11 mouse cellular contexts compared by ENCODE assay signal in the genomic region with DNA sequence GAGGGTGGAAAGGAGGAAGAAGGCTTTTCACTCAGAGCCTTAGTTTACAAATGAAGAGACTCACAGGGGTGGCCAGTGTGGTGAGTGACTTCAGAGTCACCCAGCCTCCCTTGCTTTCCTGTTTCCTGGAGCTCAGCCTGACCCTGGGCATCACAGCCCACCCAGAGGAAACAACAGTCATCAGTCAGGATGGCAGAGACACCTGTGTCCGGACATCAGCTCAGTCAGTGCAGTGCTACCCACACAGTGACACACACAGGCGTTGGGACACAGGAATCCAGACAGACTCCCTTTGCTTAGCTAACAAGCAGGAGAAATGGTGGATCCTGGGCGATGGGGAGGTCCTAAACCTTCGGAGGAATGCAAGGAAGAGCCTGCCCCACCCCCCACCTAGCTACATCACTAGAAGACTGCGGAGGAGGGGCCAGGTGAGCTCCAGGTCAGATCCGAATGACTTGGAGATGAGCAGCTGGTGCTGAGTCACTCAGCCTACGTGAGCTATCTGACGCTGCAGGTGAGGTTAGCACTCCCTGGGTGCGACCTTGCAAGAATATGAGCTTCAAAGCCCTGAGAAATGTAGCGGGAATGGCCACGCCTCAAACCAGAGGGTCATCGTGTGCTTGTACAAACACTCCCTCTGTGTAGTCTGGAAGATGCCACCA. TPM values are rescaled to one million over a fixed set of nuclear protein-coding genes. Genes with fewer than 3 reads are reported as not detected.
A peak's percentile ranks its signal among the peaks of the same experiment; 100 is the strongest.
DNase-seq lines count a peak whose midpoint lies in the region; ATAC-seq and TF ChIP-seq lines count a peak whose summit lies in the region.
"Had no signal": no experiment of that assay in that cellular context is flagged by ENCODE, and none has a peak within 500 bp of the region (broad histone marks: within the 10 kb centered on the region; RNA-seq: fewer than 3 reads in every experiment).

No protein-coding gene starts in this region.

- no peaks in the 10 kb centered on the region for H3K36me3 ChIP-seq in heart, postnatal 0 days (replicated peaks; ENCODE audit: control insufficient read depth, insufficient read depth, low read length)
- no peaks in the 10 kb centered on the region for H3K36me3 ChIP-seq in embryonic facial prominence, embryonic 10.5 days (replicated peaks)
- no peaks in the 10 kb centered on the region for H3K36me3 ChIP-seq in myocyte (ENCODE audit: control insufficient read depth, insufficient read depth)

- no peak overlapping the region for H3ac ChIP-seq in myocyte (ENCODE audit: control insufficient read depth, insufficient read length)

- no peak overlapping the region for H3K4me3 ChIP-seq in heart, postnatal 0 days (ENCODE audit: low read depth, low read length)
- peak overlapping the region; percentile 13; the same call in 1 of the 2 replicates for H3K4me3 ChIP-seq in embryonic facial prominence, embryonic 10.5 days
- H3K4me3 ChIP-seq in myocyte, result no peak overlapping the region

- WGBS in heart, postnatal 0 days, result 29% methylated on average over 12 of the region's 12 CpGs
- 10% methylated on average over 12 of the region's 12 CpGs for WGBS in embryonic facial prominence, embryonic 10.5 days

- no peak for ATAC-seq in heart, postnatal 0 days (ENCODE audit: insufficient read depth, low read depth)
- ATAC-seq in granulocyte monocyte progenitor cell, adult 5-6 weeks (replicated peaks; ENCODE audit: poor library complexity, severe bottlenecking), result no peak; the same call in 1 of the 2 replicates
- ATAC-seq in monocyte, adult 5-6 weeks (replicated peaks; ENCODE audit: insufficient number of reproducible peaks, low FRiP score, low TSS enrichment, poor library complexity, severe bottlenecking), result no peak

- peak overlapping the region; percentile 22 for H3K27ac ChIP-seq in heart, postnatal 0 days (ENCODE audit: low read depth)
- H3K27ac ChIP-seq in embryonic facial prominence, embryonic 10.5 days (replicated peaks), result no peak overlapping the region

- H3K9me3 ChIP-seq in heart, postnatal 0 days (replicated peaks; ENCODE audit: control insufficient read depth, low read length), result no peaks in the 10 kb centered on the region
- no peaks in the 10 kb centered on the region for H3K9me3 ChIP-seq in embryonic facial prominence, embryonic 10.5 days

- H3K27me3 ChIP-seq in heart, postnatal 0 days (ENCODE audit: control insufficient read depth, insufficient read depth, low read length), result no peaks in the 10 kb centered on the region
- peaks cover 16% of the 10 kb centered on the region for H3K27me3 ChIP-seq in embryonic facial prominence, embryonic 10.5 days (replicated peaks; ENCODE audit: low read depth, poor library complexity, severe bottlenecking)
- H3K27me3 ChIP-seq in myocyte (ENCODE audit: control insufficient read depth, insufficient read depth, insufficient read length), result no peaks in the 10 kb centered on the region

- no peak for DNase-seq in heart, postnatal 0 days (ENCODE audit: low spot score)
- DNase-seq in heart, postnatal 4 days, result no peak
- DNase-seq in embryonic facial prominence, embryonic 10.5 days (ENCODE audit: low spot score), result peak; percentile 29
- peak; percentile 41 to 67 for DNase-seq in kidney, postnatal 25 days
- no peak for DNase-seq in testis, postnatal 14 days (ENCODE audit: low spot score)
- DNase-seq: cerebellum, adult 9-10 months; gastrocnemius, postnatal 25 days; left cerebral cortex, postnatal 4 days had no signal

- no peak overlapping the region for H3K4me2 ChIP-seq in heart, postnatal 0 days (ENCODE audit: low read depth, low read length)
- H3K4me2 ChIP-seq in myocyte (ENCODE audit: low read depth), result no peak overlapping the region

- H3K79me2 ChIP-seq in myocyte (ENCODE audit: control insufficient read depth, insufficient read depth), result no peaks in the 10 kb centered on the region

- peaks cover 8% of the 10 kb centered on the region; the same call in 1 of the 2 replicates for H3K4me1 ChIP-seq in heart, postnatal 0 days (ENCODE audit: control insufficient read depth, insufficient read depth)
- H3K4me1 ChIP-seq in embryonic facial prominence, embryonic 10.5 days, result peaks cover 22% of the 10 kb centered on the region

- no peak for TF ChIP-seq EP300 in heart, postnatal 0 days (IDR thresholded peaks at IDR 0.05; ENCODE audit: low read depth)

- TF ChIP-seq CTCF in heart, postnatal 0 days (IDR thresholded peaks at IDR 0.05; ENCODE audit: low read depth), result no peak

- H3K9ac ChIP-seq in heart, postnatal 0 days (replicated peaks; ENCODE audit: low read depth, low read length), result no peak overlapping the region

- TF ChIP-seq POLR2A in myocyte (IDR thresholded peaks at IDR 0.05; ENCODE audit: insufficient read length, low read depth), result no peak

TF ChIP-seq in myocyte, 11 proteins besides CTCF, POLR2A, EP300 and RAD21:
- TF ChIP-seq MYOD1 (IDR thresholded peaks at IDR 0.05; ENCODE audit: control insufficient read depth in 1 of 3, insufficient read length in 2 of 3, low read depth in 2 of 3) (peak in 2 of 3 experiments; percentile 77 to 82), TCF12 (IDR thresholded peaks at IDR 0.05; ENCODE audit: insufficient read depth, poor library complexity, severe bottlenecking) (no peak), MYOG (IDR thresholded peaks at IDR 0.05; ENCODE audit: control insufficient read depth in 1 of 3, insufficient read depth in 1 of 3, insufficient read length in 2 of 3, low read depth in 2 of 3) (no peak), CEBPB (IDR thresholded peaks at IDR 0.05; ENCODE audit: insufficient read depth, poor library complexity, severe bottlenecking) (no peak), TCF3 (IDR thresholded peaks at IDR 0.05; ENCODE audit: insufficient read length, low read depth) (no peak)

RNA-seq across cellular contexts. Expression of a gene that starts 12.0 kb away (rescaled TPM):
- total RNA-seq in heart, postnatal 0 days (2014; rRNA removed; ENCODE audit: low replicate concordance), result 148 and 152 TPM in 2 replicates
- polyA plus RNA-seq in heart, postnatal 0 days (2015; fragmentation: Nextera tagmentation; extraction: Ambion mirVana), result 50.8 and 53.3 TPM in 2 replicates
- total RNA-seq in heart, postnatal 4 days (2021), result 100 to 1,000 TPM; 109 to 115 TPM
- polyA plus RNA-seq in embryonic facial prominence, embryonic 10.5 days (2016; fragmentation: Nextera tagmentation; extraction: Ambion mirVana), result 107 and 109 TPM in 2 replicates
- 102 TPM for polyA plus RNA-seq in myocyte (2012; fragmentation: generic; extraction: Trizol)
- total RNA-seq in granulocyte monocyte progenitor cell, adult 5-6 weeks (2014; fragmentation: Nextera tagmentation), result 88.4 and 89.5 TPM in 2 replicates
- total RNA-seq in granulocyte monocyte progenitor cell, adult 5-6 weeks (2017), result 51.5 and 52.4 TPM in 2 replicates
- total RNA-seq in monocyte, adult 5-6 weeks (2017), result 16.0 to 20.2 TPM (median 17.6 TPM) in 3 replicates

RNA-seq across cellular contexts. Expression of a gene that starts 12.6 kb away (rescaled TPM):
- total RNA-seq in heart, postnatal 0 days (2014; rRNA removed; ENCODE audit: low replicate concordance), result 105 and 114 TPM in 2 replicates
- 23.1 and 24.0 TPM in 2 replicates for polyA plus RNA-seq in heart, postnatal 0 days (2015; fragmentation: Nextera tagmentation; extraction: Ambion mirVana)
- total RNA-seq in heart, postnatal 4 days (2021), result 10 to 100 TPM; 66.9 to 69.5 TPM
- 22.5 and 23.3 TPM in 2 replicates for polyA plus RNA-seq in embryonic facial prominence, embryonic 10.5 days (2016; fragmentation: Nextera tagmentation; extraction: Ambion mirVana)
- 11.6 TPM for polyA plus RNA-seq in myocyte (2012; fragmentation: generic; extraction: Trizol)
- 20.4 and 21.3 TPM in 2 replicates for total RNA-seq in granulocyte monocyte progenitor cell, adult 5-6 weeks (2014; fragmentation: Nextera tagmentation)
- total RNA-seq in granulocyte monocyte progenitor cell, adult 5-6 weeks (2017), result 34.3 and 43.2 TPM in 2 replicates
- total RNA-seq in monocyte, adult 5-6 weeks (2017), result 146 to 413 TPM (median 198 TPM) in 3 replicates

Comparison
In these comparisons a context has a peak if more than half of its experiments do, and no peak if none do; other contexts are left out.
1. DNase-seq: peak in embryonic facial prominence, embryonic 10.5 days (single experiment) and kidney, postnatal 25 days (2 of 2); none in heart, postnatal 0 days (single experiment), heart, postnatal 4 days (single experiment) and testis, postnatal 14 days (single experiment).